Mouse (Mus musculus) liver (tissue): Measurements from ENCODE around the gene Vmn2r70.

Experiments used
- DNase-seq: peaks from one replicate; pipeline ENCODE4 v3.0.0-alpha.2; 2020; ENCODE audit warnings: mixed read lengths

Gene Vmn2r70

DNA sequence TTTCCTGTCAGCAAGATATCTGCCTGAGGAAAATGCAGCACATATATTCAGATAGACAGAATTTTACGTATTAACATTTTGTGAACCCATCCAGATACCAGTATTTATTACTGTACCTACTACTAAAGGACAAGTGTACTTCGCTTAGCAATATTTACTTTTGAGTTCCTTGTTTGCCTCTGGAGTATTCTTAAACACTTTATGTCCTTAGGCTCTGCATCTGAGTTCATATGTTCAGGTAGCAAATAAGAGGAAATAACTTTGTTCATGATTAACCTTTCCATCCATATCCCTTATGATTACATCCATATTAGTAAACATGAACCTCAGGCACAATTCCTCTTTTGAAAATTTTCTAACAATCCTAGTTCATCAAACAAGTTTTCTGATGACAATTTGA is at the start of gene Vmn2r70:
Gene Vmn2r70, minus strand, starts transcription at position 101 of the 400 bp plus-strand sequence.
- DNase-seq, result no peak

DNA sequence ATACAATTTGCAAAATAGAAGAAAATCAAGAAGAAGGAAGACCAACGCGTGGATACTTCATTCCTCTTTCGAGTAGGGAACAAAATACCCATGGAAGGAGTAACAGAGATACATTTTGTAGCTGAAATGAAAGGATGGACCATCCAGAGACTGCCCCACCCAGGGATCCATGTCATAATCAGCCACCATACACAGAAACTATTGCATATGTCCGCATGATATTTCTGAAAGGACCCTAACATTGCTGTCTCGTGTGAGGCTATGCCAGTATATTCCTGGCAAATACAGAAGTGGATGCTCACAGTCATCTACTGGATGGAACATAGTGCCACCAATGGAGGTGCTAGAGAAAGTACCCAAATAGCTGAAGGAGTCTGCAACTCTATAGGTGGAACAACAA is 6.2 kb downstream of the Vmn2r70 start, which contains the start of gene Vmn2r71:
Gene Vmn2r71, plus strand, starts transcription at position 301 of the 400 bp plus-strand sequence.
- DNase-seq, result no peak

DNA sequence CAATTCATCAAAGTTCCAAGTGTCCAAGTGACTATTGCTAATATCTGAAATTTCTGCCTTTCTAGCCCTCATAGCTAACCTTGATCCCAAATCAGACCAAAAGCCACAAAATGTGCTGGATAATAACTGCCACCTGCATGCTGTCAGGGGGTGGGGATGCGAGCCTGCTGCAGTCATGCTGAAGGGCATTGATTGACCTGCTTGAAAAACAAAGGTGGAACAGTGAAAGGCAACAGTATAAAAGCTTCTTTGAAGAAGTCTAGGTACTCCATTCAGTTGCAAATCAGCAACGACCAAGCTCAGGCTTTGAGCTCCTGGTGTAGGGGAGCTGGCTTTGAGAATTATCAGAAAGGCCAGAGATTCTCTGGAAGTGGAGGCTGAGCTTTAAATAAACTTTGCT is 25.9 kb downstream of the Vmn2r70 start:
- no peak for DNase-seq

DNA sequence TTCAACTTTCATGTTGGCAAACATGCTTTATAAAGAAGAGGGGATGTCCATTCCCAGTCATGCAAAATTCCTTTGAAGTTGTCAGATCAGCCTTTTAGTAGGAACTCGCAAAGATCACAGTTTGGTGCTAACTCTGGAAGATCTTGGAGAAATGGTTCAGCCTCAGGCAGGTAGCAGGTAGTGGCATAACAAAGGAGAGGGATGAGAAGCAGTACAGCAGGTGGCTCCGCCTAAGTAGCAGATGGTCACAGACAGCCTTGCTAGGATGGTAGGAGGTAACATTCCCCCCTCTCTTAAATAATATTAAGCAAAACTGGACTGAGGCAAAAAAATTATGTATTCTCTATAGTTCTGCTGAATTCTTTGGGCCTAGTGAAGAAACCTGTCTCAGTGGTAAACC is 26.9 kb downstream of the Vmn2r70 start:
- no peak for DNase-seq
